Mouse (Mus musculus) spleen, adult 2 months (tissue): ENCODE data around the gene Cpne2.

Experiments
- CTCF ChIP-seq: fragments of 200-500 bp; IDR thresholded peaks from 2 replicates; pipeline ENCODE4 v1.5.1; 2011; ENCODE audit warnings: mild to moderate bottlenecking, inconsistent platforms; ENCODE audit not compliant: insufficient read depth, insufficient read length, insufficient replicate concordance; ENCODE audit errors: extremely low read depth
- POLR2A ChIP-seq: fragments of 200-500 bp; IDR thresholded peaks from 2 replicates; pipeline ENCODE4 v1.6.1; 2011; ENCODE audit warnings: low read depth, low read length, inconsistent platforms

- TF ChIP-seq CTCF (no peak), POLR2A (no peak)
These were observed 58.9 kb downstream of the Cpne2 start for GRCm38 (mm10) chr8:94591691-94592090.
